ENCODE assay signal across 35 mouse cellular contexts in the genomic region with DNA sequence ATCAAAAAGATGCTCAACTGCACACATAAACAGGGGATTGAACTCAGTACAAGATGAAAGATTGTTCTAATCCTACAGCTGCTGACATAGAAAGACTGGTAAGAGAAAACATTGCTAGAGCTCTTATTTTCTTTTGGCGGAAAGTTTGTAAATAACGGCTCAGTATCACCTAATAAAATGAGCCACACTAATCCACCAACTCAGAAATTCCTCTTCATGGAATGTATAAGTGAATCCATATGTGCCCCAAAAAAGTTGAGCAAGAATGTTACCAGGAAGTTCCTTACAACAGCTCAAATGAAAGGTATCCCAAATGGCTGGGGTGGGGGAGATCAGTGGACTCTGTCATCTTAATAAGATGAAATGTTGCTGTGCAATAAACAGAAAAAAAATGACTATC. TPM values are rescaled to one million over a fixed set of nuclear protein-coding genes. Genes with fewer than 3 reads are reported as not detected.
DNase-seq lines count a peak whose midpoint lies in the region; ATAC-seq lines count a peak whose summit lies in the region.
"Had no signal": no experiment of that assay in that cellular context is flagged by ENCODE, and none has a peak within 500 bp of the region (broad histone marks: within the 10 kb centered on the region; RNA-seq: fewer than 3 reads in every experiment).

No protein-coding gene starts in this region.

- H3K4me3 ChIP-seq in embryonic facial prominence, embryonic 11.5 days (ENCODE audit: low read depth, low read length) = no peak overlapping the region
- no peak overlapping the region for H3K4me3 ChIP-seq in embryonic facial prominence, embryonic 10.5 days
- H3K4me3 ChIP-seq in lung, embryonic 15.5 days = no peak overlapping the region
- no peak overlapping the region for H3K4me3 ChIP-seq in embryonic facial prominence, embryonic 14.5 days (ENCODE audit: low read depth, low read length)
- H3K4me3 ChIP-seq: embryonic facial prominence, embryonic 15.5 days; heart, embryonic 10.5 days; heart, embryonic 13.5 days had no signal

- H3K9me3 ChIP-seq in embryonic facial prominence, embryonic 11.5 days (replicated peaks; ENCODE audit: control insufficient read depth, low read length) = no peaks in the 10 kb centered on the region
- H3K9me3 ChIP-seq in embryonic facial prominence, embryonic 10.5 days = no peaks in the 10 kb centered on the region
- no peaks in the 10 kb centered on the region for H3K9me3 ChIP-seq in lung, embryonic 15.5 days
- H3K9me3 ChIP-seq in embryonic facial prominence, embryonic 14.5 days (ENCODE audit: control insufficient read depth, low read length) = no peaks in the 10 kb centered on the region
- H3K9me3 ChIP-seq: embryonic facial prominence, embryonic 15.5 days; heart, embryonic 10.5 days; heart, embryonic 13.5 days had no signal

- peak; percentile 13 for DNase-seq in embryonic facial prominence, embryonic 11.5 days (ENCODE audit: low spot score)
- no peak for DNase-seq in embryonic facial prominence, embryonic 10.5 days (ENCODE audit: low spot score)
- no peak for DNase-seq in lung, postnatal 36 days
- peak; percentile 61 for DNase-seq in 3T3-L1 (ENCODE audit: low read depth, low spot score)
- DNase-seq in embryonic facial prominence, embryonic 14.5 days (ENCODE audit: low spot score) = peak; percentile 5
- DNase-seq in left cerebral cortex, postnatal 36 days (ENCODE audit: low spot score in 2 of 2) = no peak
- no peak for DNase-seq in ovary, postnatal 10 days (ENCODE audit: low spot score)
- DNase-seq: adrenal gland, adult 8-10 months; adrenal gland, postnatal 25 days; cerebellum, adult 11-12 months; cerebellum, adult 8-10 months; cerebellum, postnatal 10 days; cerebellum, postnatal 36 days; forebrain, postnatal 0 days; gastrocnemius, postnatal 25 days; heart, adult 18-20 months; heart, postnatal 14 days; heart, postnatal 4 days had no signal

- H3K4me1 ChIP-seq in embryonic facial prominence, embryonic 11.5 days (ENCODE audit: control insufficient read depth, insufficient read depth, low read length) = no peaks in the 10 kb centered on the region
- H3K4me1 ChIP-seq in embryonic facial prominence, embryonic 10.5 days = no peaks in the 10 kb centered on the region
- no peaks in the 10 kb centered on the region for H3K4me1 ChIP-seq in lung, embryonic 15.5 days
- H3K4me1 ChIP-seq in embryonic facial prominence, embryonic 14.5 days (ENCODE audit: control insufficient read depth, insufficient read depth, low read length) = no peaks in the 10 kb centered on the region
- H3K4me1 ChIP-seq: embryonic facial prominence, embryonic 15.5 days; heart, embryonic 10.5 days; heart, embryonic 13.5 days had no signal

- 76% methylated on average over 2 of the region's 2 CpGs for WGBS in embryonic facial prominence, embryonic 11.5 days
- 82% methylated on average over 2 of the region's 2 CpGs for WGBS in embryonic facial prominence, embryonic 10.5 days
- WGBS in lung, embryonic 15.5 days = 62% methylated on average over 2 of the region's 2 CpGs
- 72% methylated on average over 2 of the region's 2 CpGs for WGBS in embryonic facial prominence, embryonic 14.5 days

- no peaks in the 10 kb centered on the region for H3K27me3 ChIP-seq in embryonic facial prominence, embryonic 11.5 days (ENCODE audit: control insufficient read depth, insufficient read depth, low read length)
- no peaks in the 10 kb centered on the region for H3K27me3 ChIP-seq in embryonic facial prominence, embryonic 10.5 days (replicated peaks; ENCODE audit: low read depth, poor library complexity, severe bottlenecking)
- H3K27me3 ChIP-seq in lung, embryonic 15.5 days = no peaks in the 10 kb centered on the region
- no peaks in the 10 kb centered on the region for H3K27me3 ChIP-seq in embryonic facial prominence, embryonic 14.5 days (replicated peaks; ENCODE audit: control insufficient read depth, insufficient read depth, low read length)
- H3K27me3 ChIP-seq: heart, embryonic 13.5 days had no signal

- H3K4me2 ChIP-seq in embryonic facial prominence, embryonic 11.5 days (ENCODE audit: low read depth, low read length) = no peak overlapping the region
- no peak overlapping the region for H3K4me2 ChIP-seq in lung, embryonic 15.5 days
- no peak overlapping the region for H3K4me2 ChIP-seq in embryonic facial prominence, embryonic 14.5 days (ENCODE audit: low read depth, low read length)
- H3K4me2 ChIP-seq: embryonic facial prominence, embryonic 15.5 days; heart, embryonic 13.5 days; hindbrain, embryonic 14.5 days had no signal

- ATAC-seq in embryonic facial prominence, embryonic 11.5 days (replicated peaks; ENCODE audit: insufficient number of reproducible peaks, low FRiP score, low TSS enrichment, low read depth) = no peak
- ATAC-seq in lung, embryonic 15.5 days (ENCODE audit: borderline replicate concordance, extremely low read depth, low FRiP score, low TSS enrichment) = peak; percentile 57; the same call in 1 of the 2 replicates
- no peak for ATAC-seq in embryonic facial prominence, embryonic 14.5 days (ENCODE audit: low read depth)
- ATAC-seq: activated CD4-positive, CD25-positive, alpha-beta regulatory T cell, adult 4 months; CD4-positive, CD25-positive, alpha-beta regulatory T cell, adult 4 months; forebrain, embryonic 14.5 days; forebrain, postnatal 0 days; hindbrain, postnatal 0 days had no signal

- H3K36me3 ChIP-seq in embryonic facial prominence, embryonic 11.5 days (replicated peaks; ENCODE audit: control insufficient read depth, insufficient read depth, low read depth, low read length) = no peaks in the 10 kb centered on the region
- H3K36me3 ChIP-seq in embryonic facial prominence, embryonic 10.5 days (replicated peaks) = no peaks in the 10 kb centered on the region
- no peaks in the 10 kb centered on the region for H3K36me3 ChIP-seq in lung, embryonic 15.5 days
- no peaks in the 10 kb centered on the region for H3K36me3 ChIP-seq in embryonic facial prominence, embryonic 14.5 days (ENCODE audit: control insufficient read depth, insufficient read depth, low read length)
- H3K36me3 ChIP-seq: embryonic facial prominence, embryonic 15.5 days; heart, embryonic 10.5 days; heart, embryonic 13.5 days had no signal

- H3K9ac ChIP-seq in embryonic facial prominence, embryonic 11.5 days (replicated peaks; ENCODE audit: low read length) = no peak overlapping the region
- no peak overlapping the region for H3K9ac ChIP-seq in lung, embryonic 15.5 days
- H3K9ac ChIP-seq in embryonic facial prominence, embryonic 14.5 days (ENCODE audit: low read depth, low read length) = no peak overlapping the region
- H3K9ac ChIP-seq: embryonic facial prominence, embryonic 15.5 days; forebrain, postnatal 0 days; heart, embryonic 13.5 days; hindbrain, embryonic 14.5 days had no signal

- H3K27ac ChIP-seq in embryonic facial prominence, embryonic 11.5 days (replicated peaks; ENCODE audit: low read depth, low read length) = no peak overlapping the region
- H3K27ac ChIP-seq in embryonic facial prominence, embryonic 10.5 days (replicated peaks) = no peak overlapping the region
- peak overlapping the region; percentile 74; the same call in 1 of the 2 replicates for H3K27ac ChIP-seq in lung, embryonic 15.5 days
- H3K27ac ChIP-seq in embryonic facial prominence, embryonic 14.5 days (replicated peaks; ENCODE audit: low read depth, low read length) = no peak overlapping the region
- H3K27ac ChIP-seq: embryonic facial prominence, embryonic 15.5 days; heart, embryonic 10.5 days; heart, embryonic 13.5 days; hindbrain, embryonic 14.5 days; hindbrain, postnatal 0 days had no signal

- intact Hi-C loops in left cerebral cortex, postnatal 36 days (cut with DNase I) = no loop called here

RNA-seq across cellular contexts. Expression of a gene that starts 44.1 kb away (rescaled TPM):
- not detected in 2 replicates for polyA plus RNA-seq in embryonic facial prominence, embryonic 11.5 days (2014; fragmentation: Nextera tagmentation; extraction: Ambion mirVana)
- polyA plus RNA-seq in embryonic facial prominence, embryonic 10.5 days (2016; fragmentation: Nextera tagmentation; extraction: Ambion mirVana) = not detected in 2 replicates
- polyA plus RNA-seq in lung, embryonic 15.5 days (2015; fragmentation: Nextera tagmentation; extraction: Ambion mirVana) = 0.35 TPM in 1 of 2 replicates, not detected in the other
- polyA plus RNA-seq in embryonic facial prominence, embryonic 14.5 days (2014; fragmentation: Nextera tagmentation; extraction: Ambion mirVana) = not detected in 2 replicates
- not detected for total RNA-seq in left cerebral cortex, postnatal 36 days (2021)
- total RNA-seq: adrenal gland, postnatal 25 days; forebrain, postnatal 0 days; heart, postnatal 14 days; hindbrain, postnatal 0 days; MEL had no signal
- polyA plus RNA-seq: brain, embryonic 14.5 days; CD4-positive, CD25-positive, alpha-beta regulatory T cell, adult 4 months; cortical plate, adult 2 months; embryonic facial prominence, embryonic 15.5 days; forebrain, embryonic 11.5 days; forebrain, embryonic 14.5 days; forebrain, postnatal 0 days; heart, embryonic 10.5 days; heart, embryonic 13.5 days; hindbrain, embryonic 11.5 days; hindbrain, embryonic 14.5 days; intestine, embryonic 14.5 days had no signal

RNA-seq across cellular contexts. Expression of a gene that starts 57.5 kb away (rescaled TPM):
- 0.50 and 0.88 TPM in 2 replicates for polyA plus RNA-seq in embryonic facial prominence, embryonic 11.5 days (2014; fragmentation: Nextera tagmentation; extraction: Ambion mirVana)
- 1.2 TPM in 1 of 2 replicates, not detected in the other for polyA plus RNA-seq in embryonic facial prominence, embryonic 10.5 days (2016; fragmentation: Nextera tagmentation; extraction: Ambion mirVana)
- 4.3 and 5.8 TPM in 2 replicates for polyA plus RNA-seq in lung, embryonic 15.5 days (2015; fragmentation: Nextera tagmentation; extraction: Ambion mirVana)
- polyA plus RNA-seq in embryonic facial prominence, embryonic 14.5 days (2014; fragmentation: Nextera tagmentation; extraction: Ambion mirVana) = 5.9 and 7.1 TPM in 2 replicates
- total RNA-seq in left cerebral cortex, postnatal 36 days (2021) = not detected
- total RNA-seq: adrenal gland, postnatal 25 days; gastrocnemius, adult 8-10 months; gastrocnemius, postnatal 25 days; MEL had no signal
- polyA plus RNA-seq: activated CD4-positive, CD25-positive, alpha-beta regulatory T cell, adult 4 months; C2C12; CD4-positive, CD25-positive, alpha-beta regulatory T cell, adult 4 months; heart, embryonic 10.5 days had no signal

Comparison
In these comparisons a context has a peak if more than half of its experiments do, and no peak if none do; other contexts are left out.
1. DNase-seq: peak in embryonic facial prominence, embryonic 11.5 days (single experiment), 3T3-L1 (single experiment) and embryonic facial prominence, embryonic 14.5 days (single experiment); none in embryonic facial prominence, embryonic 10.5 days (single experiment), lung, postnatal 36 days (single experiment), left cerebral cortex, postnatal 36 days (0 of 2) and ovary, postnatal 10 days (single experiment).